Mouse (Mus musculus): ENCODE data around the gene Synpo2l.
A peak's percentile ranks its signal among the peaks of the same experiment; 100 is the strongest.
"Not testable (repeated sequence)": the region's sequence is repeated elsewhere in the genome, so short reads cannot be mapped to it uniquely, and the experiment has no call there.

Gene Synpo2l

DNA sequence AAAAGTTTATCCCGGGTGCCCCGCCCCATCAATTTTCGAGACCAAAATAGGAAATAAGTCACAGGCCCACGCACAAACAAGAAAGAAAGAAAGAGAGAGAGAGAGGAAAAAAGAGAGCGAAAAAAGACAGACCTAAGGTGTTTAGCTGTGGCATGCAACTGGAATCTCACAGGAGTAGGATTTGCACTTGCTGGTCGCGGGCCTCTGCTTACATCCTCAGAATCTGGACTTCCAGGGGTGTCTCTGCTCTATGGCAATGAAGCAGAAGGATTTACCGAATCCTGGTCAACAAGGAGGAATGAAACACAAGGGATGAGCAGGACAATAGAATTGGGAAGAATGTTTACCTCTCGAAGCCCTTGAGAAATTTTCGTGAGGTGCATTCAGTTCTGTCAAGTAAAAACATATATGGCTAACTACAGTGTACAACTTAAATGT is 26.7 kb downstream of the Synpo2l start:
- DNase-seq (ENCODE audit: low spot score in 2 of 2), result no peak

DNA sequence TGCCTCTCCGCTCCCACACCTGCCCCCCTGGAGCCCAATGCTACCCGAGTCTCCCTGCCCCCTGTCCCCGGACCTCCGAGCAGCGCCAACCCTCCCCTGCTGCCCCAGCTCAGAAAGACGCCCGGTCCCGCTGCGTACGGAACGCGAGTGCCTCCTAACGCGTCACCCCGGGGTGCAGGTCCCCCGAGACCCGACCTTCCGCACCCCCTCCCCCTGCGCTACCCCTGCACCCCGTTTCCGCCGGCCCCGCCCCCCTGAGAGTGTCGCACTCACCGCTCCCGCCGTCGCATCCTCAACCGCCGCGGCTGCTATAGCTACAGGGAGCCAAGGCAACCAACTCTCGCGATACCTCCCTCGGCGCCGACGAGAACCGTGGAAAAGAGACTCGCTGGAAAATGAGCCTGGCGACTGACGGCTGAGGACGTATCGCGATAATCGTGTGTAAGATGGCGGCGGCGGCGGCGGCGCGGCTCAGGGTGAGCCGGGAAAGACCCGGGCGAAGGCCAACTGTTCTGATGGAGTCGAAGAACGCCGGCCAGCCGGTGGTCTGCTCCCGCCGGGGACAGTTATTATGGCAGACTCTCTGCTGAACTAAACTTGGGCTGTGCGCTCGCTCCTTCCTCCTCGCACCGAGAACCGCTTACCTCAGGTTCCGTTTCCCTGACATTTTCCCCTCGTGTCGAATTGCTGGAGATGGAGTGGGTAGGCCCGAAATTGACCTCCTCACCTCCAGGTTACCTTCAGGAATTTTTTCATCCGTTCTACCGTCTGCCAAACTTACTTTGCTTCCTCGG is 27.3 kb downstream of the Synpo2l start, which contains the start of gene Usp54:
TSS of gene Usp54 (minus strand) at position 420 of the 794 bp plus-strand sequence.
- peak; percentile 95 to 98 for DNase-seq (ENCODE audit: low spot score in 2 of 2)

DNA sequence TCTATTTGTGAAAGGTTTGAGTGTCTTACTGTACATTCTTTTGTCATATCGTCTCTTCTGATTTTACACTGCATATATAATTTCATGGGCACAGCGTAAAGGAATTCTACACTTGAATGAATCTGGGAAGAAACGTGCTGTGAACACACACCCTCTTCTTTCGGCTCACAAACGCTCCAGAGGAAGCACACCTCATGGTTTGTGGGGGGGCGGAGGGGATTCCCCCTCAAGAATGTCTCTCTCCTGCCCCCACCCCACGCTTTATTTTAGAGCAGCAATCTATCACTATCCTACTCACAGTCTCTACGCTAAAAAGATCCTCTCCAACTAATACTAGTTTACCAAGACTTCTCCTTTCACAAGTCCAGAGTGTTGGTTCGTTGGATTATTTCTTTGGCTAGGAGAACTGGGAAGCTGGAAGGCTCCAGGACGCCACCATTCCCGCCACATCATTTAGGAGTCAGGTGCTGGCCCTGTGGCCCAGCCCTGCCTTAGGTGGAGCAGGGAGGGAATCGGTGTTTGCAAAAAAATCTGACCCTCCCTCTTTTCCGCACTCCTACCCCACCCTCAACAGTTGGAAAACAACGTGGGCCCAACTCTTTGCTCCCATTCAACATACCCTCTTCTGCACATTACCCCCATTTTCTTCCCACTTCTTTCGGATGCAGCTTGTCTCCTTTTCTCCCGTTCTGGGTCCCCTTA is 28.1 kb downstream of the Synpo2l start:
- no peak for DNase-seq (ENCODE audit: low spot score in 2 of 2)

DNA sequence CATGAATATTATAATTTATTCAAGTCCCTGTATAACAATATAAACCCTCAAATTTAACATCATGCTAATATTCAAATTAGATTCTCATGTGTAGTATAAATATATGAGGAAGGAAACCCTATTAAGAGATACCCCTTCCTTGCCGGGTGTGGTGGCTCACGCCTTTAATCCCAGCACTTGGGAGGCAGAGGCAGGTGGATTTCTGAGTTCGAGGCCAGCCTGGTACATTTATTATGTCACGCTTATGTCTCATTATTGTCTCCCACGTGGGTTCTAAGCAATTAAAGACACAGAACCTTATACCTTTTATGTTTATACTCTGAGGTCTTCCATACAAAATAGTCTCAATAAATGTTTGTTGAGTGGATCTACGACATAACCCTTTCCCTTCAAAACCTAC is 29.5 kb downstream of the Synpo2l start:
- DNase-seq (ENCODE audit: low spot score in 2 of 2), result no peak

DNA sequence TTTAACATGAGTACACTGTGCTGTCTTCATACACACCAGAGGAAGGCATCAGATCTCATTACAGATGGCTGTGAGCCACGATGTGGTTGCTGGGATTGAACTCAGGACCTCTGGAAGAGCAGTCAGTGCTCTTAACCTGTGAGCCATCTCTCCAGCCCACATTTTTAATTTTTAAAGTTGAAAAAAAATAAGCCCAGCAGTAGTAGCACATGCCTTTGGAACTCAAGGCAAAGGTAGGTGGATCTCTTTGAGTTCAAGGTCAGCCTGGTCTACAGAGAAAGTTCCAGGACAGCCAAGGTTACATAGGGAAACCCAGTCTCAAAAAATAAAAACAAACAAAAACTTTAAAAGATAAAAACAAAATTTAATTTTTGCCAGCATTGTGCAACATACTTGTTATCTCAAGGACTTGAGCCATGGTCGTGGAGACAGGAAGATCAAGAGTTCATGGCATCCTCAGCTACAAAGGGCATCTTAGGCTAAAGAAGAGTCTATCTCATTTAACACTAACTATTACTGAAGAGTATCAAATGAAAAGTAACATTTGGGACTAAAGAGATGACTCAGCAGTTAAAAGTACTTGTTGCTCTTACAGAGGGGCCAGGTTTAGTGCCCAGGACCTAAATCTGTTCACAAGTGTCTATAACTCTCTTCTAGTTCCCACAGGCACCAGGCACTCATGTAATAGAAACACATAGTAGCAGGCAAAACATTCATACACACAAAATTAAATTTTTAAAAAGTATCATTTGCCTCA is 30.2 kb downstream of the Synpo2l start:
- DNase-seq (ENCODE audit: low spot score in 2 of 2), result no peak

DNA sequence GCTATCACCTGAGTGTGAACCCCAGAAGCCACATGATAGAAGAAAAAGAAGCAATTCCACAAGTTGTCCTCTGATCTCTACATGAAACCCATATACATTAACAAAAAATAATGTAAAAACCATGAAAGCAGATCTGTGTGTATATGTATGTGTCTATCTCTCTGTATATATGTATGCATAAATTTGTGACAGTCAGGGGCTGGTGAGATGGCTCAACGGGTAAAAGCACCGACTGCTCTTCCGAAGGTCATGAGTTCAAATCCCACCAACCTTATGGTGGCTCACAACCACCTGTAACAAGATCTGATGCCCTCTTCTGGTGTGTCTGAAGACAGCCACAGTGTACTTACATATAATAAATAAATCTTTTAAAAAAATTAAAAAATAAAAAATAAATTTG is 31.2 kb downstream of the Synpo2l start:
- DNase-seq (ENCODE audit: low spot score in 2 of 2), result not testable (repeated sequence)

DNA sequence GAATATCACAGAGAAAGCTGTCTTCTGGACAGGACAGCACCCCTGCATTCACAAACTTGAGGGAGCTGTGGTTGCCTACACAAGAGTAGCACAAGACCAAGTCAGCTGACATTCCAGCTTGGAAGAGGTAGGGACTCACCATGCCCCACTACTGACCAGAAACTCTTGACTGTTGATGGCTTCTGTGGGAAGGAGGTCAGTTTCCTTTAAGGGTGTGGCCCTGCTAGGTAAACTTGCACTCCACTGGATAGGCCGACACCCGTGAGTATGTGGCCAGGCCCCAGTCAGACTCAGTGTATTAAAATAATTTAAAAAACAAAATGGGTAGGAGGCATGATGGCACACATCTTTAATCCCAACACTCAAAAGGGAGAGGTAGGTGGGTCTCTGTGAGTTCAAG is 32.6 kb downstream of the Synpo2l start:
- no peak for DNase-seq (ENCODE audit: low spot score in 2 of 2)

DNA sequence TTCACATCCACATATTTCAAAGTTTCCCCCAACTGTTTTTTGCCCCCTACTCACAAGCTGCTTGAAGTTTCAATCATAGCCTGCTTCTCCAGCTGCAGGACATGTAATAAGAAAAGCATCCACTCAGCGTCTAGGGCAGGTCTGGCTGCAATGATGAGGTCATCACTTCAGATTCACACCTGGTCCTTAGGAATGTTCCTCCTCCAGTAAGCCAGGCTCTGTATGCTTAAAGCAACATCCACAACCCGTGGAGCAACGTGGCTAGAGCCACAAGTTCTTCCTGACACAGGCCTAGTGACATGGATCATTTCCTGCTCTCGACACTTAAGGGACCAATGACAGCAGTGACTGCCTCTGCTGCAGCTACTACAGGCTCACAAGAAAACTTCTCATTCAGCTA is 36.9 kb downstream of the Synpo2l start:
- no peak for DNase-seq (ENCODE audit: low spot score in 2 of 2)

DNA sequence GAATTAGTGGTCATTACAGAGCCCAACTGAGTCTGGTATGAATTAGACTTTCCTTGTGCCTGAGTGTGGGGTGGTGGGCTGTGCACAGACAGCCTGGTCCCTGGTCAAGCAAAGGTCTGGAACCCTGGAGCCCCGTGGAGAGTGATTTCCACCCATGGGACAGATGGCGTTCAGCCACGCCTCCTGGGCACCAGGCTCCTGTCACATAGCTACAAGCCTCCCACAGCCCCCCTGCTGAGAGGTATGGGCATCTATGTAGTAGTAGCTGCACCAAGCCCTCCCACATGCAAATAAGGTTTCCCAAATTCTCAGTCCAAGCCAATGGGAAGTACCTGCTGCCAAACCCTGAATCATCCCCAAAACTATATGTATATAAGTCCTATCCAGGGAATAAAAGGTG is 41.2 kb downstream of the Synpo2l start:
- no peak for DNase-seq (ENCODE audit: low spot score in 2 of 2)

DNA sequence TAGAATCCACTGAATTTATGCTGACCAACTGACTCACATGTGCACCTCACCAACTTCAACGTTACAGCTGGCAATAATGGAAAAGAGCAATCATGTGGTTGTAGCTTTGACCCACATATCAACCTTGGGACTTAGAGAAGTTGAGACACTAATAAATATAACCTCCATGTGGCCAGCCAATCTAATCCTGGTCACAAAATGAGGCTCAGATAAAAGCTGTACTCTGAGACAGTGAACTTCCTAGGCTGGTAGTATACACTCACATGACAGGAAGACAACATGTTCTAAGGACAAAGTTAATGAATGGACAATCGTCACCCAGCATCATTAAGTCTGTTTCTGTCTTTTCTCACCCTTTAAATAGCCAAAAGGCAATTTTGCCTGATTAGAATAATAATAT is 41.7 kb downstream of the Synpo2l start:
- no peak for DNase-seq (ENCODE audit: low spot score in 2 of 2)

DNA sequence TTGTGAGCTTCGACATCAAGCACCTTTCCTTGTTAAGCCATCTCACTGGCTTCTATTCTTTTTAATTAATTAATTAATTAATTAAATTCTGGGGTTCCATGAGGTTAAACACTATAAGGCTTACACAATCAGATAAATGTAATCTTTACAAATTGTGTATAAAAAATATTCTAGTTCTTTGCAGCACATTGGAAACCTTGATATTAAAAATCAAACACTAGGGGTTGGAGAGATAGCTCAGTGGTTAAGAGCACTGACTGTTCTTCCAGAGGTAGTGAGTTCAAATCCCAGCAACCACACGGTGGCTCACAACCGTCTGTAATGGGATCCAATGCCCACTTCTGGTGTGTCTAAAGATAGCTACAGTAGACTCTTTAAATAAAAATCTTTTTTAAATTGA is 45.2 kb downstream of the Synpo2l start:
- DNase-seq (ENCODE audit: low spot score in 2 of 2), result no peak

DNA sequence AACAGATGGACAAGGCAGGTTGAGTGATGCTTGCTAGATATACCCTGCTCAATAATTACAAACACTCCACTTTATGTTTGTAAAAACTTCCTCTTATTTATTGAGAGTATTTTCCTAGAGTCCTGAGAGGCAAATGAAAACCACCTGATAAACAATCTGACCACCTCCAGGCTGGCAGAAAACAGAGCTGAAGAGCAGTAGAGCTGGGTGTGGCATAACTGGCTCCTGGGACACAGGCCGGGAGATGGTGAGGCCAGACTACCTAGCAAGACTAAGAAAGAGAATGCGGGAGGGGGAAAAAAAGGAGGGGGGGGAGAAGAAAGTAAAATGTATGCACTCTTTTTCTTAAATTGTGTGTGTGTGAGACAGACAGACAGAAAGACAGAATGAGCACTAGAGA is 45.7 kb downstream of the Synpo2l start:
- no peak for DNase-seq (ENCODE audit: low spot score in 2 of 2)

DNA sequence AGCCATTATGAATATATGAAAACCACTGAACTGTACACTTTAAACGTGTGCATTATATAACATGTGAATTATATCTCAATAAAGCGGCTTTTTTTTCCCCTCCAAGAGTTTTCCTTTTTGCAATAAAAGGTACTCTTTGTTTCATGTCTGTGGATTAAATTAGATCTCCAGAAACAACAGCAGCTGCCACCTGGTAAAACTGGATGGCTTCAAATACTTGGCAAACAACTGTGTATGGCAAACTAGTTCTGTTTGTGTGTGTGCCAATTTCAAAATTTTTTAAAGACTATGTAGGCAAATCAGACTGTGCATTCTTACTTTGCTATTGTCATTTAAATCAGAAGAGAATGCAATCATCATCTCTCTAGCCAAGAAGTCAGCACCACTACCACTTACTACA is 46.3 kb downstream of the Synpo2l start:
- no peak for DNase-seq (ENCODE audit: low spot score in 2 of 2)

DNA sequence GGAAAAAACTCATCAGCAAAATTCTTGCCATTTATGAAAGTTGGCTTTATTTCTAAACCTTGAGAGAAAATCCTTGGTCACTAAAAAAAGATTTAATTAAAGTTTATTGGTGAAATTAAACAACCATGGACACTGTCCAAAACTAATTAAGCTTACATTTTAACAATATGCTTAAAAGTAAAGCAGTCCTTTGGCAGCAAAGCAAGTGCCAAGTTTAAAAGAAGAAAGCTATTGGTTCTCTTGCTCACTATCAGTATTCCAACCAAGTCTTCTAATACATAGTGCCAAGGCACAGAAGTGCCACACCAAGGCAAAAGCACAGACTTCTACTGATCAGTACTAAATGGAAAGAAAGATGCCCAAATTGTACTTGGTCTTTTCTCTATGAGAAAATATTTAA is 49.0 kb downstream of the Synpo2l start:
- DNase-seq (ENCODE audit: low spot score in 2 of 2), result no peak

DNA sequence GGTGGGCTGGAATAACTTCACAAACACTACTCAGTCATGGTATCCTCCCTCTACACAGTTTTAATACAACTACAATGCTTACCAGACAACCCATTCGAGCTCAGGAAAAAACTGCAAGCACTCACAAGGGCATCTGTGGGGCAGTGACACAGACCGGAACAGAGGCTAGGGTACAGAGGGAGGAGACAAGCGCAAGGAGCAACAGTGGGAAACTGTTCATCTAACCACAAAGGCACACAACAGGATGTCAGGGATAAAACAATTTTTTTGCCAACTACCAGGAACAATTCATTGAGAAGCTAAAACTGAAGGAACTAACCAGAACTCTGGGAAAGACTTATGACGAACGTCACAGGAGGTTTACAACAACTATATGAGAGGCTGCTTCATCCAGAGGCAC is 49.9 kb downstream of the Synpo2l start:
- no peak for DNase-seq (ENCODE audit: low spot score in 2 of 2)

DNA sequence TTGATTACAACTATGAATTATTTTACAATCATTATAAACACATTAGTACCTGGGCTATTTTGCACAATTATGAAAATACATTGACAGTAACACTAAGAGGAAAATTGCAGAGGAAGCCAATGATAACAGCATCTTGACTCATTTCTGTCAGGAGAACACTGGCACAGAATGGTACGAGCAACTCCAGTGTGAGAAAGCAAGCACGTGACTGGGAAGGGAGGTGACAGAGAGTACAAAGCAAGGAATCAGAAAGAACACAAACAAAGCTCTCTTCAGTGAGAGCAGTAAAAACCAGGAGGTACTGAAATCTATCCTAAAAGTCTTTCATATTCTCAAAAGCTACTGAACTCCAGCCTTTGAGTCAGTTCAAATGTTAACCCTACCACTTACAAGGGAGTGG is 51.7 kb downstream of the Synpo2l start:
- no peak for DNase-seq (ENCODE audit: low spot score in 2 of 2)

DNA sequence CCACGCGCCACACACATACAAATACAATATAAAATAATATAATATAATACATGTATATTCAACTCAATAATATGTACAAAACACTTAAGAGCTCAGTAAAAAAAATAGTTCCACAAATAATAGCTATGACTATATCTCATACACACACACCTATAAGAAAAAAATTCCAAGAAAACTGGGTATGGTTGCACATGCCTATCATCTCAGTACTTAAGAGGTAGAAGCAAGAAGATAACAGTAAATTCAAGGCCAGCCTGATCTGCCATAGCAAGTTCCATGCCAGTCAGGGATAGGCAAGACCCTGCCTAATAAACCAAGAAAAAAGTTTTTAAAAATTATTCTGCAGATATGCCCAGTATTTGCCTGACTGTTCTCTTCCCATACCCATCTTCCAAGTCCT is 53.1 kb downstream of the Synpo2l start:
- no peak for DNase-seq (ENCODE audit: low spot score in 2 of 2)

DNA sequence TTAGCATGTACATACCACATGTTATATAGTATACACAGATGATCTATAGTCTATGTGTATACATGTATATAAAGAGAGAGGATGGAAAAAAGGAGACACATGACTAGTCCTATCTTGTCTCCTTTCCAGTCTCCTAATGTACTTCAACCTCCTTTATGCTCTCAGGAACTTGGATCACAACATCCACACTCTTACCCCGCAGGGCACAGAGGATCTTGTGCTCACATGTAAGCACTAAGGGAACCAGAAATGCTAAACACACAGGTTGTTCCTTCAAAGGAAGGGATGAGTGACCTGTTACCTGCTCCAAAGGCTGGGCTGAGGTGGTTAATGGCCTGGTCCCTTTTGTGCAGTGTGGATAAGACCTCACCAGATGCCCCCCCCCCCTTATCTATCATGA is 55.3 kb downstream of the Synpo2l start:
- no peak for DNase-seq (ENCODE audit: low spot score in 2 of 2)

DNA sequence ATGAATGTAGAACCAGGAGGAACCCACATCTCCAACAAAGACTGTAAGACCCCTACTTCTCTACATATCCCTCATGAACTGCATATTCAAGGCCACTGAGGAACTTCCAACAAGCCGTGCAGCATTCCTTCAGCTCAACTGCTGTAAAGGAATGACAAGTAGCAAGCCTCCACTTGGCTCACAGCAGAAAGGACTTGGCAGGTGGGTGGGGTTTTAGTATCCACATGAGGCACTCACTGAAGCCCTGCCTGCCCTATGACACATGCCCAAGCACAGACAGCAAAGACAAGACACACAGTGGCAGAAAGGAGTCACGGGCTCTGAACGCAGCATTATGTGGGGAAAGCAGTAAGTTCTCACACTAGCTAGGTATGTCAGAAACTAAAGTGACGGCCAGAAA is 58.0 kb downstream of the Synpo2l start:
- no peak for DNase-seq (ENCODE audit: low spot score in 2 of 2)

DNA sequence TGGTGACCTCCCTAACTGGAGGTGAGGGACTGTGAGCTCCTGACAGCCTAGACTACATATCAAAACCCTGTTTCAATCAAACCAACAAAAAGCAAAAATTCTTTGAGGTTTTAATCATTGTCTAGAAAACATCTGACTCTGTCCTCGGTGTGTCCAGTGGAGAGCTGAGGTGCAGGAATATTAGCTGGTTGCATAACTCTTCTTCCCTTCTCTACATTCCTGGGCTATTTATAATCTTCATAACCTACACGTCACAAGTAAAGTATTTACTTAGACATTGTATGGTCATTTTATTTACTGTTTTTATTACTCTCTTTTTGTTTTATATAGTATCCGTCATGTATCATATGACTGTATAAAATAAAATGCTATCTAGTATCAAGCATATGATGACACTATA is 58.6 kb downstream of the Synpo2l start:
- DNase-seq (ENCODE audit: low spot score in 2 of 2), result no peak

Data from frontal cortex, postnatal 14 days (tissue).